Mouse (Mus musculus): Measurements from ENCODE around the gene Gm20388. TPM values are rescaled to one million over a fixed set of nuclear protein-coding genes. Genes with fewer than 3 reads are reported as not detected.

The Gm20388 gene
- polyA plus RNA-seq, 1 experiment from 2014 or later: 47.1 TPM

DNA sequence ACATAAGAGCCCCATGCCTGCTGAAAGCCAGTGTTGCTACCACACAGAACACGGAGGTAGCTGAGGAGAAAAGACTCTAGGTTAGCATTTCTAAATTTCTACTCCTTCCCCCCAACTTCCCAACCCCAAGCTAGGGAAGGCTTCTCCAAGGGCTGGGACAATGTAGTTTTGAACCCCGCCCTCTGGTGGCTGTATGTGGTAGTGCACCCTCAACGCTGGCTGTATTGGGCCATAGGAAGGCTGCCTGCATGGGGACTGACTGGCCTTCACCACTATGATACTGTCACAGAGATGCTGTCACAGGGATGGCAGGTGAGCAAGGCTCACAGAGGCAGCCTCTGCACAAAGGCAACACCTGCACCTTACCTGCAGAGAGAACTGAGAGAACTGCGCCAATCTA lies 161.0 kb downstream of the Gm20388 start:
- 27% methylated on average over 4 of the region's 4 CpGs for WGBS (ENCODE audit: missing documents)
- H3K36me3 ChIP-seq (ENCODE audit: inconsistent target): no peaks in the 10 kb centered on the region
- H3K79me2 ChIP-seq (ENCODE audit: inconsistent target): no peaks in the 10 kb centered on the region
- no peak overlapping the region for H3K27ac ChIP-seq
- H3K4me3 ChIP-seq (ENCODE audit: inconsistent target): no peak overlapping the region

DNA sequence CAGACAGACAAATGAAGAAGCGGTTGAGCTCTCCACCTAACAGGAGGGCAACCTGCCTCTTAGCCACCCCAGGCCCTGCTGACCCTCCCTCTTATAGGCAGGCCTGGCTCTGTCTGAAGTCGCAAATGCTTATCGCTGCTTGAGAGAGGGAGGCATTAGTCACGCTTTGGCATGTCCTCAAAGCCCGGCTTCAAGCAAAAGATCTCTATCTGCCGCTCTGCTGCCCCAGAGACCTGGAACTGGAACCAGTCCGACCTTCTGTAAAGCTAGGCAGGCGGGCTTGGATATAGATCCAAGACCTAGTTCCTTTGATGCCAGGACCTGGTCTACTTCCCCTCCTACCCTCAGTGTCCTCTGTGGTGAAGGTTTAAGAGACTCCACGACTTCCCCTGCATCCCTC lies 161.6 kb downstream of the Gm20388 start:
- no peak overlapping the region for H3K4me3 ChIP-seq (ENCODE audit: inconsistent target)
- no peaks in the 10 kb centered on the region for H3K36me3 ChIP-seq (ENCODE audit: inconsistent target)
- 90% methylated on average over 9 of the region's 9 CpGs for WGBS (ENCODE audit: missing documents)
- H3K79me2 ChIP-seq (ENCODE audit: inconsistent target): no peaks in the 10 kb centered on the region
- no peak overlapping the region for H3K27ac ChIP-seq

DNA sequence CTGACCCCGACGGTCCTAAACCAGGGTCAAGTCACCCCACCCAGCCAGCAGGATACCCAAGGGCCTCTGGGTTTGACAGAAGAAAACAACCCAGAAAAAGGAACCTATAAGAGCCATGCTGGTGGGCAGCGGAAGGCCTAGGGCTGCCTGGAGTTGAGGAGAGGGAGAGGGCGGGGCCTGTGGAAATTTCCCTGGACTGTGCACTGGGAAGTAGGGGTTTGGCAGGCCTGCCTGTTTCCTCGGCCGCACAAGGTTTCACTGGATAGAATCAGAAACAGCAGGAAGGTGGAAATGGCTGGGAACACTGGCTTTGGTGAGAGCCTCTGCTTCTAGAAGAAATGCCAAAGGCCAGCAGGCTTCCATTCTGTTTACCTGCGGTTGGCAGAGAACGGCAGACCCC lies 162.2 kb downstream of the Gm20388 start:
- H3K79me2 ChIP-seq (ENCODE audit: inconsistent target): no peaks in the 10 kb centered on the region
- H3K4me3 ChIP-seq (ENCODE audit: inconsistent target): no peak overlapping the region
- H3K27ac ChIP-seq: no peak overlapping the region
- WGBS (ENCODE audit: missing documents): 91% methylated on average over 8 of the region's 8 CpGs
- no peaks in the 10 kb centered on the region for H3K36me3 ChIP-seq (ENCODE audit: inconsistent target)

DNA sequence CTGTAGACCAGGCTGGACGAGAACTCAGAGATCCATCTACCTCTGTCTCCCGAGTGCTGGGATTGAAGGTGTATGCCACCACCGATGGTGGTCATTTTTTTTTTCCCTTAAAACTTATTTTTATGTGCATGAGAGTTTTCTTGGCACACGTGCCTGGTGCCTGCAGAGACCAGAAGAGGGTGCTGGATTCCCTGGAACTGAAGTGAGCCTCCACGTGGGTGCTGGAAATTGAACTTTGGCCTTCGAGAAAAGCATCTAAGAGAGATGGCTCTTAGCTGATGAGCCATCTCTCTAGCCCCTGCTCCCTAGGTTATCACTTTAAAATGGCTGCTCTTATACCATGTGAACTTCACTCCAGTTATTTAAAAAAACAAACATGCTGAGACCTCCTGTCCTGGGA lies 163.9 kb downstream of the Gm20388 start:
- WGBS (ENCODE audit: missing documents): 82% methylated on average over 6 of the region's 6 CpGs
- Histone ChIP-seq H3K79me2 (ENCODE audit: inconsistent target) (no peaks in the 10 kb centered on the region), H3K36me3 (ENCODE audit: inconsistent target) (no peaks in the 10 kb centered on the region), H3K4me3 (ENCODE audit: inconsistent target) (no peak overlapping the region), H3K27ac (no peak overlapping the region)

DNA sequence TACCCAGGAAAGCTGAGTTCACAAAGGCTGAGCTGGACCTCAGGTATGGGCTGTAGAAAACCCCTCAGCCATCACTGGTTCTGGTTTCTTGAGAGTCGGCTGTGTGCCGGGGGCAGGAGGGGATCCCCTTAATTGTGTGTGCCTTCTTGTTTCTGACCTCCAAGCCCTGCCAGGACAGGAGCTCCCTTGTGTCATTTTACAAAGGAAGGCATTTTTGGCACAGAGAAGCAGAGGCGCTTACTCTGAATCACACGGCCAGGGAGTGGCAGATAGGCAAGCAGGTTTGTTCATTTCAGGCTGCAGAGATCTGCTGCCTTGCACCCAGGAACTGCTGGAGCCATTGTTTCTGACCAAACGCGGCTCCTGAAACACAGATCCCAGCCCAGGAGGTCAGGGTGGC lies 164.7 kb downstream of the Gm20388 start:
- WGBS (ENCODE audit: missing documents): 87% methylated on average over 6 of the region's 6 CpGs
- Histone ChIP-seq H3K4me3 (ENCODE audit: inconsistent target) (no peak overlapping the region), H3K36me3 (ENCODE audit: inconsistent target) (no peaks in the 10 kb centered on the region), H3K27ac (no peak overlapping the region), H3K79me2 (ENCODE audit: inconsistent target) (no peaks in the 10 kb centered on the region)

DNA sequence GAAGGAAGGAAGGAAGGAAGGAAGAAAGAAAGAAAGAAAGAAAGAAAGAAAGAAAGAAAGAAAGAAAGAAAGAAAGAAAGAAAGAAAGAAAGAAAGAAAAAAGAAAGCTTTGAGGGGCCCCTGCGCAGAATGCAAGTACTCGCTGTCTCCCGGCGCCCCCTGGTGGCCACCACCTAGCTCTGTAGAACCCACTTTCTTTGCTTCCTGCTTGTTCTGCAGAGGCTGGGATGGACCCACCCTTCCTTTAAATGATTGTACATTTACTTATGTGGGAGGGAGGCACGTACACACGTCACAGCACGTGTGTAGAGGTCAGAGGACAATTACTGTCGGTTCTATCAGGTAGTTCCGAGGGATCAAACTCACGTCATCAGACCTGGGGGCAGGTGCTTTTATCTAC lies 167.4 kb downstream of the Gm20388 start:
- Histone ChIP-seq H3K79me2 (ENCODE audit: inconsistent target) (no peaks in the 10 kb centered on the region), H3K27ac (no peak overlapping the region), H3K36me3 (ENCODE audit: inconsistent target) (peaks cover 24% of the 10 kb centered on the region; the same call in 1 of the 2 replicates), H3K4me3 (ENCODE audit: inconsistent target) (no peak overlapping the region)
- WGBS (ENCODE audit: missing documents): 20% methylated on average over 10 of the region's 10 CpGs

DNA sequence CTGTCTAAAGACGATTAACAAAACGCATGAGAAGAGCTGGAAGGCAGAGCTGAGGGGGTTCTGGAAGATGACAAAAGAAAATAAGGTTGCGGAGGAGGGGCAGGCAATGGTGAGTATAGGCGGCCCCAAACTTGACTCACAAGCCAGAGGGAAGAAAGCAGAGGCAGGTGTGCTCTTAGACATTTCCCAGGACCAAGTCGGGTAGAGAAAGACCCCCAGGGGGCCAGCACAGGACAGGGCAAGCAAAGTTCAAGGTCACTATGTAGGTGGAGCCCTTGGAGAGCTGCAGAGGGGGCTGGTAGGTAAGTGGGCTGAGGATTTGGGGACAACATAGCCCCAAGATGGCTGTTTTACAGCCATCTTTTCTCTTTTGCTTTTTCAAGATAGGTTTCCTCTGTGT lies 168.7 kb downstream of the Gm20388 start:
- peaks cover 32% of the 10 kb centered on the region; the same call in 1 of the 2 replicates for H3K36me3 ChIP-seq (ENCODE audit: inconsistent target)
- no peaks in the 10 kb centered on the region for H3K79me2 ChIP-seq (ENCODE audit: inconsistent target)
- H3K4me3 ChIP-seq (ENCODE audit: inconsistent target): no peak overlapping the region
- 84% methylated on average over 5 of the region's 5 CpGs for WGBS (ENCODE audit: missing documents)
- no peak overlapping the region for H3K27ac ChIP-seq

DNA sequence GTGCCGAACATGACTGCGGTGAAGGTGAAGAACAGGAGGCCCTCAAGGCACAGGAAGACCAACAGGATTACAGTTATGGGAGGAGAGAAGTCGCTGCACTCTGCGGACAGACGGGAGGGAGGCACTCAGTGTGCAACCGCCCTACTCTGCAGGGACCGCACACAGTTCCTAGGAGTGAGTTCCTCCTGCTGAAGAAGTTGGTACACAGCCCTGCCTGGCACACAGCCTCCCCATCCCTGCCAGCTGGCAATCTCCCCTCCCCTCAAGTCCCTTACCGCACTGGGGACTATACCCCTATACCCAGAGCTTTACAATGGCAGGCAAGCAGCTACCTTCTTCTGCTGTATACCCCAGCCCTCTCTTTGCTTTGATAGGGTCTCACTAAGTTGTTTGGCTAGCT lies 172.6 kb downstream of the Gm20388 start:
- 96% methylated on average over 8 of the region's 8 CpGs for WGBS (ENCODE audit: missing documents)
- H3K79me2 ChIP-seq (ENCODE audit: inconsistent target): no peaks in the 10 kb centered on the region
- H3K4me3 ChIP-seq (ENCODE audit: inconsistent target): no peak overlapping the region
- no peak overlapping the region for H3K27ac ChIP-seq
- H3K36me3 ChIP-seq (ENCODE audit: inconsistent target): peaks cover 69% of the 10 kb centered on the region

DNA sequence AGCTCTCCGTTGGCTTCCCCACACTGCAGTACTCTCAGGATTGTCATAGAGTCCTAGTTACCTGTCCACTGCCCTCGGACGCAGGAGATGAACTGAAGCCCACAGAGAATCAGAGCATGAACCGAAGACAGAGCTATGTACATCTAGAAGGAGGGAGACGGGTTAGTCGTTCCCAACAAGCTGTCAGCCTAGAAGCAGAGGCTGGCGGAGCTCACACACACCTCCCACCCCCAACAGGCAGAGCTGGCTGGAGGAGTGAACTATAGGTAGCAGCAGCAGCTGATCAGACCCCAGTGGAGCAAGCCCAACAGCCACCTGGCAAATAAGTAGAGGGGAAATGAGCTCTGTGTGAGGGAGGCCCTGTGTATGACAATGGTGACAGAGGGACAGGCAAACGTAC lies 174.1 kb downstream of the Gm20388 start:
- Histone ChIP-seq H3K27ac (no peak overlapping the region), H3K36me3 (ENCODE audit: inconsistent target) (peaks cover 76% of the 10 kb centered on the region)
- WGBS (ENCODE audit: missing documents): 90% methylated on average over 8 of the region's 8 CpGs

DNA sequence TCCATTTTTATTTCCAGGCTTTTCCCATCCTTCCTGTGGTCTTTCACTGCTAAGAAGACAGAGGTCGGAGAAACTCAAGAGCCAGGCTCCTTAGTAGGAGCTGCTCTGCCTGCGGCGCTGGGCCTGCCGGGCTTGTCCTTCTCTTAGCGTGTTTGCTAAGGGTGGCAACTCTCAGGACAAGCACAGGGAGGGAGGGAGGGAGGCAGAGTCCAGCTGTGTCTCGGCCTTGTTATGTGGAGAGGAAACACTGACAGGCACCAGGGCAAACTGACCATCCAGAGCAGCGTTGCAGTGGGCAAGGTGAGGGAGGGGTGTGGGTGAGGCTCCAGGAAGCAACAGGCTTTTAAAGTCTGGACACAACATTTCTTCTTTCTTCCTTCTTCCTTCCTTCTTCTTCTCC lies 178.9 kb downstream of the Gm20388 start:
- no peak overlapping the region for H3K4me3 ChIP-seq (ENCODE audit: inconsistent target)
- 97% methylated on average over 6 of the region's 7 CpGs for WGBS (ENCODE audit: missing documents)
- peaks cover 75% of the 10 kb centered on the region for H3K36me3 ChIP-seq (ENCODE audit: inconsistent target)
- no peak overlapping the region for H3K27ac ChIP-seq
- peaks cover 16% of the 10 kb centered on the region for H3K79me2 ChIP-seq (ENCODE audit: inconsistent target)

More for the DNA sequence above, 174.1 kb downstream of the Gm20388 start:
- Histone ChIP-seq H3K4me3 (ENCODE audit: inconsistent target) (no peak overlapping the region), H3K79me2 (ENCODE audit: inconsistent target) (no peaks in the 10 kb centered on the region)

DNA sequence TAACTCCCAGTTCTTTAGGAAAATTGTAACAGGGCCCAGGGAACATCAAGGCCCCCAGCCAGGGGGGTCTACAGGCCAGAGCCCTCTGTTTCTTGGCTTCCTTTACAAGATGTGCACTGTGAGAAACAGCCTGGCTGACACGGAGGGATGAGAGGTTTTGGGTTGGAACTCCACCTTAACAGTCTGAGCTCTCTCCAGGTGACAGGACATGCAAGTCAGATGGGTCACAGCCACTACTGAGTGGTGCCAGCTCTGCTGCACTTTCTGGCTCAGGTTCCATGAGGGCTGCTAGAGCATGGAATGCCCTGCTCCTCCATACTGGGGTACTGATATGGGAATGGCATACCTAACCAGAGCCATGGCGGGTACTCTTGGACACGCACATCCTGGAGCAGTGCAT lies 180.4 kb downstream of the Gm20388 start:
- 96% methylated on average over 3 of the region's 3 CpGs for WGBS (ENCODE audit: missing documents)
- Histone ChIP-seq H3K27ac (no peak overlapping the region), H3K36me3 (ENCODE audit: inconsistent target) (peaks cover 59% of the 10 kb centered on the region), H3K4me3 (ENCODE audit: inconsistent target) (no peak overlapping the region), H3K79me2 (ENCODE audit: inconsistent target) (peaks cover 31% of the 10 kb centered on the region)

DNA sequence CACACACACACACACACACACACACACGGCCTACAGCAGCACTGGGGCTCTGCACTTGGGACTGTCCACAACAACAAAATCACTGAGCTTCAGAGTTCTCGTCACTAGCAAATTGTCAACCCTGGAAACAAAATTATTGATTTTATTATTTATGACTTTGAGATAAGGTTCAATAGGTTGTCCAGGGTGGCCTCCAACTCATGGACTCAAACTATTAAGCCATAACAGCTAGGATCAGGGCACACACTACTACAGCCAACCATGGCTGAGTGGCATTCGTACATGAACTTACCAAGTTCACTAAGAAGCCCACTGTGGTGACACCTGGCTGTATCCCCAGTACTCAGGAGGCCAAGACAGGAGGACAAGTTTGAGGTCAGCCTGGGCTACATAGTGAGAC lies 182.5 kb downstream of the Gm20388 start:
- H3K4me3 ChIP-seq (ENCODE audit: inconsistent target): no peak overlapping the region
- H3K79me2 ChIP-seq (ENCODE audit: inconsistent target): peaks cover 51% of the 10 kb centered on the region
- no peak overlapping the region for H3K27ac ChIP-seq
- WGBS (ENCODE audit: missing documents): 100% methylated on average over 2 of the region's 3 CpGs
- H3K36me3 ChIP-seq (ENCODE audit: inconsistent target): peaks cover 39% of the 10 kb centered on the region

DNA sequence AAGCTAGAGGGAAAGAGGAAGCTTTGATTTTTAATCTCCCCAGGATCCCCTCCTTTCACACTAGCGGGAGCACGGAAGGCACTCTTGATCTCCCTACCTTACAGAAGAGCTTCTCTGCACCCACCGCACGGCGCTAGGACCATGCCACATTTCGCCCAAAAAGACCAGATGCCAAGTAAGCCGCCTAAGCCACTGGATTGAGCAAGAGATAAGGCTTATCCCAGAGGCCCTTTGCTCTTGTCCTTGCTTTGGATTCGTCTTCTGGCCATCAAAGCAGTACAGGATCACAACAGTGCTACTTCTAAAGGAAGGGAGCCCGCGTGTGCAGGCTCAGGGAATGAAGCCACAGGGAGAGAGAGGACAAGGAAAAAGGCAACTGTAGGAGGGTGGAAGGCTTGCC lies 184.2 kb downstream of the Gm20388 start:
- no peak overlapping the region for H3K27ac ChIP-seq
- H3K79me2 ChIP-seq (ENCODE audit: inconsistent target): peaks cover 68% of the 10 kb centered on the region
- peaks cover 33% of the 10 kb centered on the region; the same call in 1 of the 2 replicates for H3K36me3 ChIP-seq (ENCODE audit: inconsistent target)
- 82% methylated on average over 10 of the region's 10 CpGs for WGBS (ENCODE audit: missing documents)
- no peak overlapping the region for H3K4me3 ChIP-seq (ENCODE audit: inconsistent target)

DNA sequence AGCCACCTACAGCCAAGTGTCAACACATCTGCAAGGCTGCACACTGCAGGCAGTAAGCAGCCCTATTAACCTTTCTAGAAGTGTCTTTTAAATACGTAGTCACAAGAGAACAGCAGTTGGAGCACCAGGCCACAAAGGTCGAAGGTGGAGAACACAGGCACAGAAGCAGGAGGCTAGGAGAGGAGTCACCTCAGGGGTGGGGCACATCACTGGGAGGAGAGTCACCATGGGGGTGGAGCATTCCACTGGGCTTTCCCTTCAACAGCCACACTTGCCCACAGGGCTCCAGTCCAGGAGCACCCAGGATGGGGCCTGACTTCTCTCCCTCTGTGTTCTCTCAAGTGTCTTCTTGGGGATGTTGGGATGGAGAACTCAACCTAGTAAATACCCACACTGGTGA lies 185.8 kb downstream of the Gm20388 start:
- WGBS (ENCODE audit: missing documents): 81% methylated on average over 2 of the region's 2 CpGs
- Histone ChIP-seq H3K4me3 (ENCODE audit: inconsistent target) (no peak overlapping the region), H3K27ac (no peak overlapping the region), H3K36me3 (ENCODE audit: inconsistent target) (peaks cover 18% of the 10 kb centered on the region; the same call in 1 of the 2 replicates), H3K79me2 (ENCODE audit: inconsistent target) (peaks cover 80% of the 10 kb centered on the region)

DNA sequence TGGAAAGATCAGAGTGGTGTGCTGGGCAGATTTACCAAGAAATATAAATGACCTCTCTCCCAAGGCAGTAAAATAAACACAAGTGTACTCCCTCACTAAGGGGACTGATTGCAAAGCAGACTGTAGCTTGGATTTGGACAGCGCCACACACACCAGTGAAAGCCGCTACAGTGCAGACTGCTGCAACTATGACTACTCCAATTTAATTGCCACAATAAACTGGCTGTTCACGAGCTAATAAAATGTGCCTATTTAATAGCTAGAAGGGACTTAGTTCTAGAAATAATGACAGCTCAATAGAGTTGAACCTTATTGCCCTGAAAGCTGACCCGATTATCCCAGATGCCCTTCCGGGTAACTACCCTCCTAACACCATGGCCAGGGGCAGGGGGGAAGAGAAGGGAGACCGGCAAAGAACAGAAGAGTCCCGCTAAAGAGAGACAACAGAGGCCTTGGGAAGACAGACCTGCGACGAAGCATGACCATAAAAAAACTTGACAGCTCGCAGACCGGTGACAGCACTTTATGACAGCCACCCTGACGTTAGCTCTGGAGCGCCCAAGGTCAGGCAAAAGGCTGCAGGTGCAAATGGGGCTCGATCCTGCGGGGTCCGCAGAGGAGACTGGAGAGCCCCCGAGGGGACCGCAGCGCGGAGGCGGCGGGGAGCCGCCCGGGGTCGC lies 189.9 kb downstream of the Gm20388 start:
- Histone ChIP-seq H3K79me2 (ENCODE audit: inconsistent target) (peaks cover 94% of the 10 kb centered on the region), H3K36me3 (ENCODE audit: inconsistent target) (no peaks in the 10 kb centered on the region), H3K4me3 (ENCODE audit: inconsistent target) (peak overlapping the region; percentile 73), H3K27ac (no peak overlapping the region)
- WGBS (ENCODE audit: missing documents): 8% methylated on average over 20 of the region's 25 CpGs

Data from macrophage (primary cell).